26 mouse cellular contexts compared by ENCODE assay signal in the genomic region with DNA sequence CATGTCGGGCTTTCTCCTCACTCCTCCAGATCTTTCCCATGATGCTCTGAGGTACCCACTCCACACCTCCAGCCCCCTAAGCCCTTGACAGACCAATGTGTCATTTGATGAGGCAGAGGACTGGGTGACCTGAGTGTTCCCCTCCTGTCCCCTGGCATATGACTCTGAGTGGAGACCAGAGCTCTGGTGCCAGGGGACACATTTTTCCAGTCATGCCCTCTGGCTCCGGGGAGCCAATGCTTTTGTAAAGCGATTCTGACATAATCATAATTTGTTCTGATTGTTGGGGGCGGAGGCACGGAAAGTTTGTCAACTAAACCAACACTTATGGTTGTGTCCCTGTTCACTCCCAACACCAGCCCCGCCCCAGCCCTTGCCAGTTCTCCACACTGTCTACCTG. TPM values are rescaled to one million over a fixed set of nuclear protein-coding genes. Genes with fewer than 3 reads are reported as not detected.
A peak's percentile ranks its signal among the peaks of the same experiment; 100 is the strongest.
DNase-seq lines count a peak whose midpoint lies in the region; ATAC-seq and TF ChIP-seq lines count a peak whose summit lies in the region.
"Had no signal": no experiment of that assay in that cellular context is flagged by ENCODE, and none has a peak within 500 bp of the region (broad histone marks: within the 10 kb centered on the region; RNA-seq: fewer than 3 reads in every experiment).

No protein-coding gene starts in this region.

- peak overlapping the region; percentile 78 for H3K4me3 ChIP-seq in gastrocnemius, adult 2 months
- H3K4me3 ChIP-seq in midbrain, embryonic 11.5 days (ENCODE audit: low read depth, low read length) = no peak overlapping the region
- H3K4me3 ChIP-seq in midbrain, embryonic 16.5 days (ENCODE audit: low read depth, low read length) = no peak overlapping the region
- H3K4me3 ChIP-seq: embryonic facial prominence, embryonic 13.5 days; forebrain, embryonic 12.5 days; heart, embryonic 15.5 days; hindbrain, embryonic 10.5 days; intestine, embryonic 15.5 days had no signal

- H3K27me3 ChIP-seq in midbrain, embryonic 11.5 days (ENCODE audit: control insufficient read depth, insufficient read depth, low read length) = peaks cover 13% of the 10 kb centered on the region; the same call in 1 of the 2 replicates
- no peaks in the 10 kb centered on the region for H3K27me3 ChIP-seq in midbrain, embryonic 16.5 days (ENCODE audit: control insufficient read depth, insufficient read depth, low read depth, low read length)
- H3K27me3 ChIP-seq: Patski had no signal

- no peak overlapping the region for H3K4me2 ChIP-seq in midbrain, embryonic 11.5 days
- H3K4me2 ChIP-seq in midbrain, embryonic 16.5 days (ENCODE audit: low read length) = no peak overlapping the region
- H3K4me2 ChIP-seq: embryonic facial prominence, embryonic 13.5 days; forebrain, embryonic 12.5 days; heart, embryonic 15.5 days; hindbrain, embryonic 14.5 days; intestine, embryonic 15.5 days had no signal

- H3K9me3 ChIP-seq in midbrain, embryonic 11.5 days (ENCODE audit: control insufficient read depth, low read length) = no peaks in the 10 kb centered on the region
- no peaks in the 10 kb centered on the region for H3K9me3 ChIP-seq in midbrain, embryonic 16.5 days (replicated peaks; ENCODE audit: control insufficient read depth, low read length, poor library complexity, severe bottlenecking)
- H3K9me3 ChIP-seq: embryonic facial prominence, embryonic 13.5 days; forebrain, embryonic 12.5 days; heart, embryonic 15.5 days; hindbrain, embryonic 10.5 days; intestine, embryonic 15.5 days had no signal

- H3K4me1 ChIP-seq in midbrain, embryonic 11.5 days (ENCODE audit: control insufficient read depth, insufficient read depth, low read length) = peaks cover 8% of the 10 kb centered on the region
- H3K4me1 ChIP-seq in midbrain, embryonic 16.5 days (ENCODE audit: control insufficient read depth, insufficient read depth, low read length) = peaks cover 4% of the 10 kb centered on the region
- H3K4me1 ChIP-seq: intestine, embryonic 15.5 days had no signal

- peak; percentile 36 for DNase-seq in gastrocnemius, adult 2 months
- DNase-seq in gastrocnemius, postnatal 25 days = no peak
- peak; percentile 28 for DNase-seq in midbrain, embryonic 11.5 days (ENCODE audit: low spot score, missing footprints)
- DNase-seq in heart, postnatal 14 days = peak; percentile 44 to 49
- no peak for DNase-seq in adrenal gland, postnatal 10 days
- no peak for DNase-seq in right cerebral cortex, postnatal 4 days
- DNase-seq: adrenal gland, postnatal 25 days; cerebellum, adult 18-20 months; cerebellum, adult 9-11 months; cerebellum, postnatal 36 days; kidney, adult 18-20 months had no signal

- intact Hi-C loops in gastrocnemius, adult 2 months (cut with DNase I) = loop anchor here (2.0 kb wide), 1 partner anchor 33 kb away; no protein-coding TSS in a partner anchor
- intact Hi-C loops in heart, postnatal 14 days (cut with DNase I) = loop anchor here (2.0 to 10.0 kb wide), 2 partner anchors 33 to 541 kb away; a partner anchor contains a TSS

- ATAC-seq in midbrain, embryonic 11.5 days (ENCODE audit: low FRiP score) = no peak
- no peak for ATAC-seq in midbrain, embryonic 16.5 days
- ATAC-seq in granulocyte monocyte progenitor cell, adult 5-6 weeks (replicated peaks; ENCODE audit: poor library complexity, severe bottlenecking) = no peak
- ATAC-seq: activated CD4-positive, CD25-positive, alpha-beta regulatory T cell, adult 4 months; forebrain, embryonic 16.5 days; intestine, embryonic 15.5 days; Patski had no signal

- TF ChIP-seq CTCF in gastrocnemius, adult 2 months (IDR thresholded peaks at IDR 0.05) = no peak

- H3K27ac ChIP-seq in gastrocnemius, adult 2 months = peak overlapping the region; percentile 95
- H3K27ac ChIP-seq in midbrain, embryonic 11.5 days (ENCODE audit: low read depth, low read length) = no peak overlapping the region
- H3K27ac ChIP-seq in midbrain, embryonic 16.5 days (ENCODE audit: low read length) = no peak overlapping the region
- H3K27ac ChIP-seq: embryonic facial prominence, embryonic 13.5 days; forebrain, embryonic 12.5 days; heart, embryonic 15.5 days; hindbrain, embryonic 10.5 days; hindbrain, embryonic 14.5 days; intestine, embryonic 15.5 days had no signal

- WGBS in midbrain, embryonic 11.5 days = 83% methylated on average over 6 of the region's 6 CpGs
- WGBS in midbrain, embryonic 16.5 days = 86% methylated on average over 6 of the region's 6 CpGs

- H3K9ac ChIP-seq in midbrain, embryonic 11.5 days (ENCODE audit: low read length) = no peak overlapping the region
- H3K9ac ChIP-seq in midbrain, embryonic 16.5 days (ENCODE audit: low read depth, low read length) = no peak overlapping the region
- H3K9ac ChIP-seq: embryonic facial prominence, embryonic 13.5 days; forebrain, embryonic 12.5 days; heart, embryonic 15.5 days; hindbrain, embryonic 14.5 days; intestine, embryonic 15.5 days had no signal

- H3K36me3 ChIP-seq in midbrain, embryonic 11.5 days (ENCODE audit: control insufficient read depth, insufficient read depth, low read length) = no peaks in the 10 kb centered on the region
- H3K36me3 ChIP-seq in midbrain, embryonic 16.5 days (ENCODE audit: control insufficient read depth, insufficient read depth, low read length) = no peaks in the 10 kb centered on the region
- H3K36me3 ChIP-seq: embryonic facial prominence, embryonic 13.5 days; forebrain, embryonic 12.5 days; heart, embryonic 15.5 days; hindbrain, embryonic 10.5 days; intestine, embryonic 15.5 days had no signal

RNA-seq across cellular contexts. Expression of a gene that starts 4.6 kb away (rescaled TPM):
- total RNA-seq in gastrocnemius, adult 2 months (2021) = 10 to 100 TPM; 75.0 to 80.8 TPM
- total RNA-seq in gastrocnemius, postnatal 25 days (2021) = 10 to 100 TPM; 52.4 to 64.1 TPM
- polyA plus RNA-seq in midbrain, embryonic 11.5 days (2014; fragmentation: Nextera tagmentation; extraction: Ambion mirVana) = 0.04 TPM in 1 of 2 replicates, not detected in the other
- 0.29 and 1.2 TPM in 2 replicates for polyA plus RNA-seq in midbrain, embryonic 16.5 days (2015; fragmentation: Nextera tagmentation; extraction: Ambion mirVana)
- 10 to 100 TPM; 68.5 to 71.5 TPM for total RNA-seq in heart, postnatal 14 days (2021)
- total RNA-seq in adrenal gland, postnatal 10 days (2021) = 1 to 10 TPM; 2.2 to 5.4 TPM
- total RNA-seq in granulocyte monocyte progenitor cell, adult 5-6 weeks (2014; fragmentation: Nextera tagmentation) = not detected in 2 replicates
- 0.21 TPM in 1 of 2 replicates, not detected in the other for total RNA-seq in granulocyte monocyte progenitor cell, adult 5-6 weeks (2017)
- polyA plus RNA-seq: forebrain, embryonic 12.5 days; Patski had no signal

RNA-seq across cellular contexts. Expression of a gene that starts 10.0 kb away (rescaled TPM):
- not detected for total RNA-seq in gastrocnemius, adult 2 months (2021)
- total RNA-seq in gastrocnemius, postnatal 25 days (2021) = not detected
- not detected in 2 replicates for polyA plus RNA-seq in midbrain, embryonic 11.5 days (2014; fragmentation: Nextera tagmentation; extraction: Ambion mirVana)
- not detected in 2 replicates for polyA plus RNA-seq in midbrain, embryonic 16.5 days (2015; fragmentation: Nextera tagmentation; extraction: Ambion mirVana)
- total RNA-seq in heart, postnatal 14 days (2021) = under 1 TPM in 1 of 2 experiments, not detected in 1; 0.10 TPM
- total RNA-seq in adrenal gland, postnatal 10 days (2021) = not detected
- not detected in 2 replicates for total RNA-seq in granulocyte monocyte progenitor cell, adult 5-6 weeks (2014; fragmentation: Nextera tagmentation)
- total RNA-seq in granulocyte monocyte progenitor cell, adult 5-6 weeks (2017) = not detected in 2 replicates
- total RNA-seq: adrenal gland, adult 18-20 months; adrenal gland, postnatal 25 days; gastrocnemius, postnatal 4 days had no signal
- polyA plus RNA-seq: C2C12; forebrain, embryonic 12.5 days; forebrain, embryonic 16.5 days; heart, embryonic 15.5 days; hindbrain, embryonic 10.5 days; intestine, embryonic 15.5 days; Patski had no signal

RNA-seq across cellular contexts. Expression of a gene that starts 34.4 kb away (rescaled TPM):
- total RNA-seq in gastrocnemius, adult 2 months (2021) = 1 to 10 TPM; 1.1 to 1.2 TPM
- total RNA-seq in gastrocnemius, postnatal 25 days (2021) = 1 to 10 TPM in 1 of 2 experiments, under 1 TPM in 1; 0.70 to 1.3 TPM
- polyA plus RNA-seq in midbrain, embryonic 11.5 days (2014; fragmentation: Nextera tagmentation; extraction: Ambion mirVana) = 0.11 TPM in 2 replicates
- 0.20 TPM in 1 of 2 replicates, not detected in the other for polyA plus RNA-seq in midbrain, embryonic 16.5 days (2015; fragmentation: Nextera tagmentation; extraction: Ambion mirVana)
- 1 to 10 TPM; 3.0 to 5.2 TPM for total RNA-seq in heart, postnatal 14 days (2021)
- total RNA-seq in adrenal gland, postnatal 10 days (2021) = 10 to 100 TPM in 1 of 2 experiments, 1 to 10 TPM in 1; 7.5 to 10.3 TPM
- not detected in 2 replicates for total RNA-seq in granulocyte monocyte progenitor cell, adult 5-6 weeks (2014; fragmentation: Nextera tagmentation)
- total RNA-seq in granulocyte monocyte progenitor cell, adult 5-6 weeks (2017) = not detected in 2 replicates
- polyA plus RNA-seq: activated CD4-positive, CD25-positive, alpha-beta regulatory T cell, adult 4 months; C2C12; forebrain, embryonic 12.5 days; forebrain, embryonic 16.5 days; hindbrain, embryonic 10.5 days; hindbrain, embryonic 14.5 days had no signal

RNA-seq across cellular contexts. Expression of a gene that starts 39.3 kb away (rescaled TPM):
- 1 to 10 TPM in 1 of 2 experiments, not detected in 1; 2.4 TPM for total RNA-seq in gastrocnemius, adult 2 months (2021)
- 1 to 10 TPM; 2.0 to 2.7 TPM for total RNA-seq in gastrocnemius, postnatal 25 days (2021)
- not detected in 2 replicates for polyA plus RNA-seq in midbrain, embryonic 11.5 days (2014; fragmentation: Nextera tagmentation; extraction: Ambion mirVana)
- not detected in 2 replicates for polyA plus RNA-seq in midbrain, embryonic 16.5 days (2015; fragmentation: Nextera tagmentation; extraction: Ambion mirVana)
- not detected for total RNA-seq in heart, postnatal 14 days (2021)
- total RNA-seq in adrenal gland, postnatal 10 days (2021) = not detected
- not detected in 2 replicates for total RNA-seq in granulocyte monocyte progenitor cell, adult 5-6 weeks (2014; fragmentation: Nextera tagmentation)
- not detected in 2 replicates for total RNA-seq in granulocyte monocyte progenitor cell, adult 5-6 weeks (2017)
- total RNA-seq: adrenal gland, adult 18-20 months; adrenal gland, postnatal 25 days had no signal
- polyA plus RNA-seq: C2C12; embryonic facial prominence, embryonic 13.5 days; forebrain, embryonic 12.5 days; forebrain, embryonic 16.5 days; frontal cortex, adult 2 months; heart, embryonic 15.5 days; hindbrain, embryonic 10.5 days; hindbrain, embryonic 14.5 days; intestine, embryonic 15.5 days; Patski had no signal

Comparison
In these comparisons a context has a peak if more than half of its experiments do, and no peak if none do; other contexts are left out.
1. DNase-seq: peak in gastrocnemius, adult 2 months (single experiment), midbrain, embryonic 11.5 days (single experiment) and heart, postnatal 14 days (2 of 2); none in gastrocnemius, postnatal 25 days (single experiment), adrenal gland, postnatal 10 days (single experiment) and right cerebral cortex, postnatal 4 days (single experiment).
2. RNA of a gene that starts 4.6 kb away (total RNA-seq): 75.0 to 80.8 TPM in gastrocnemius, adult 2 months, 68.5 to 71.5 TPM in heart, postnatal 14 days and 52.4 to 64.1 TPM in gastrocnemius, postnatal 25 days; 2.2 to 5.4 TPM in adrenal gland, postnatal 10 days and 0.21 TPM in granulocyte monocyte progenitor cell, adult 5-6 weeks; every median in the first group is over 4 times any median in the second.